Mouse (Mus musculus): Measurements from ENCODE around the gene P3h3. TPM values are rescaled to one million over a fixed set of nuclear protein-coding genes. Genes with fewer than 3 reads are reported as not detected.

The P3h3 gene
- total and polyA plus RNA-seq, 2 experiments = 2.1 to 3.0 TPM

- no peaks in the 10 kb centered on the region for H3K27me3 ChIP-seq (ENCODE audit: control insufficient read depth, insufficient read depth, low read length)
- H3K4me3 ChIP-seq (ENCODE audit: insufficient read depth, low read depth, low read length) = no peak overlapping the region
- no peak for DNase-seq (ENCODE audit: extremely low read depth, low read depth, low spot score)
- H3K4me1 ChIP-seq (ENCODE audit: control insufficient read depth, insufficient read depth, low read length) = no peaks in the 10 kb centered on the region
- no peaks in the 10 kb centered on the region for H3K36me3 ChIP-seq (ENCODE audit: control insufficient read depth, insufficient read depth, low read length)
- H3K9ac ChIP-seq (ENCODE audit: low read depth, low read length) = no peak overlapping the region
- no peaks in the 10 kb centered on the region for H3K79me2 ChIP-seq (ENCODE audit: control insufficient read depth, insufficient read depth, low read length)
- H3K27ac ChIP-seq (replicated peaks; ENCODE audit: insufficient read depth, low read depth, low read length) = no peak overlapping the region
- 80% methylated on average over 4 of the region's 4 CpGs for WGBS
- no peak for TF ChIP-seq CTCF (IDR thresholded peaks at IDR 0.05; ENCODE audit: low read depth, low read length)
- no peak for TF ChIP-seq POLR2A (IDR thresholded peaks at IDR 0.05; ENCODE audit: extremely low read depth, insufficient read depth, low read length)
Observed at GRCm38 (mm10) chr6:124795781-124796180, 61.8 kb downstream of the P3h3 start.

- Histone ChIP-seq H3K4me3 (ENCODE audit: insufficient read depth, low read depth, low read length) (no peak overlapping the region), H3K36me3 (ENCODE audit: control insufficient read depth, insufficient read depth, low read length) (no peaks in the 10 kb centered on the region), H3K79me2 (ENCODE audit: control insufficient read depth, insufficient read depth, low read length) (no peaks in the 10 kb centered on the region), H3K9ac (ENCODE audit: low read depth, low read length) (no peak overlapping the region), H3K4me1 (ENCODE audit: control insufficient read depth, insufficient read depth, low read length) (peaks cover 2% of the 10 kb centered on the region; the same call in 1 of the 2 replicates), H3K27ac (replicated peaks; ENCODE audit: insufficient read depth, low read depth, low read length) (no peak overlapping the region), H3K27me3 (ENCODE audit: control insufficient read depth, insufficient read depth, low read length) (no peaks in the 10 kb centered on the region)
- TF ChIP-seq POLR2A (IDR thresholded peaks at IDR 0.05; ENCODE audit: extremely low read depth, insufficient read depth, low read length) (no peak), CTCF (IDR thresholded peaks at IDR 0.05; ENCODE audit: low read depth, low read length) (no peak)
- 75% methylated on average over 3 of the region's 3 CpGs for WGBS
- no peak for DNase-seq (ENCODE audit: extremely low read depth, low read depth, low spot score)
Observed at GRCm38 (mm10) chr6:124791911-124792310, 65.6 kb downstream of the P3h3 start.

Other genes starting within 250 kb of the P3h3 start
- gene C1s2, start 221.7 kb downstream of the P3h3 start, total RNA-seq (2014; rRNA removed) = 0.09 TPM in 1 of 2 replicates, not detected in the other
- gene C1s2, start 221.7 kb downstream of the P3h3 start, polyA plus RNA-seq (2012; rRNA removed) = not detected in 2 replicates
- 72.4 and 99.9 TPM in 2 replicates for gene Lpcat3, start 194.7 kb downstream of the P3h3 start, total RNA-seq (2014; rRNA removed)
- gene Lpcat3, start 194.7 kb downstream of the P3h3 start, polyA plus RNA-seq (2012; rRNA removed) = 172 and 188 TPM in 2 replicates
- gene Emg1, start 145.6 kb downstream of the P3h3 start, total RNA-seq (2014; rRNA removed) = 97.4 and 99.6 TPM in 2 replicates
- 46.0 and 56.3 TPM in 2 replicates for gene Emg1, start 145.6 kb downstream of the P3h3 start, polyA plus RNA-seq (2012; rRNA removed)
- gene Phb2, start 145.4 kb downstream of the P3h3 start, total RNA-seq (2014; rRNA removed) = 140 and 151 TPM in 2 replicates
- gene Phb2, start 145.4 kb downstream of the P3h3 start, polyA plus RNA-seq (2012; rRNA removed) = 209 and 210 TPM in 2 replicates
- 16.7 and 19.7 TPM in 2 replicates for gene Ptpn6, start 119.0 kb downstream of the P3h3 start, total RNA-seq (2014; rRNA removed)
- 17.3 and 17.8 TPM in 2 replicates for gene Ptpn6, start 119.0 kb downstream of the P3h3 start, polyA plus RNA-seq (2012; rRNA removed)
- 125 and 140 TPM in 2 replicates for gene Grcc10, start 116.4 kb downstream of the P3h3 start, total RNA-seq (2014; rRNA removed)
- gene Grcc10, start 116.4 kb downstream of the P3h3 start, polyA plus RNA-seq (2012; rRNA removed) = 203 and 216 TPM in 2 replicates
- gene Gm45234, start 101.7 kb downstream of the P3h3 start, total RNA-seq (2014; rRNA removed) = not detected in 2 replicates
- gene Gm45234, start 101.7 kb downstream of the P3h3 start, polyA plus RNA-seq (2012; rRNA removed) = not detected in 2 replicates
- 1.4 and 1.5 TPM in 2 replicates for gene Atn1, start 101.2 kb downstream of the P3h3 start, total RNA-seq (2014; rRNA removed)
- 9.6 and 10.9 TPM in 2 replicates for gene Atn1, start 101.2 kb downstream of the P3h3 start, polyA plus RNA-seq (2012; rRNA removed)
- gene Eno2, start 88.1 kb downstream of the P3h3 start, total RNA-seq (2014; rRNA removed) = 0.09 and 0.67 TPM in 2 replicates
- gene Eno2, start 88.1 kb downstream of the P3h3 start, polyA plus RNA-seq (2012; rRNA removed) = 0.19 and 0.34 TPM in 2 replicates
- not detected in 2 replicates for gene Lrrc23, start 78.0 kb downstream of the P3h3 start, total RNA-seq (2014; rRNA removed)
- gene Lrrc23, start 78.0 kb downstream of the P3h3 start, polyA plus RNA-seq (2012; rRNA removed) = not detected in 2 replicates
- gene Spsb2, start 49.1 kb downstream of the P3h3 start, total RNA-seq (2014; rRNA removed) = 9.9 and 14.1 TPM in 2 replicates
- gene Spsb2, start 49.1 kb downstream of the P3h3 start, polyA plus RNA-seq (2012; rRNA removed) = 20.1 and 21.6 TPM in 2 replicates
- 422 and 433 TPM in 2 replicates for gene Tpi1, start 43.5 kb downstream of the P3h3 start, total RNA-seq (2014; rRNA removed)
- 491 and 524 TPM in 2 replicates for gene Tpi1, start 43.5 kb downstream of the P3h3 start, polyA plus RNA-seq (2012; rRNA removed)
- gene Usp5, start 28.3 kb downstream of the P3h3 start, total RNA-seq (2014; rRNA removed) = 50.5 and 55.9 TPM in 2 replicates
- gene Usp5, start 28.3 kb downstream of the P3h3 start, polyA plus RNA-seq (2012; rRNA removed) = 47.9 and 49.3 TPM in 2 replicates
- gene Cdca3, start 28.2 kb downstream of the P3h3 start, total RNA-seq (2014; rRNA removed) = 1.1 and 3.2 TPM in 2 replicates
- gene Cdca3, start 28.2 kb downstream of the P3h3 start, polyA plus RNA-seq (2012; rRNA removed) = 2.1 and 2.6 TPM in 2 replicates
- gene Gnb3, start 17.5 kb downstream of the P3h3 start, total RNA-seq (2014; rRNA removed) = not detected in 2 replicates
- gene Gnb3, start 17.5 kb downstream of the P3h3 start, polyA plus RNA-seq (2012; rRNA removed) = not detected in 2 replicates
- gene Gpr162, start 6.2 kb upstream of the P3h3 start, total RNA-seq (2014; rRNA removed) = 0.09 and 0.27 TPM in 2 replicates
- 0.42 and 0.44 TPM in 2 replicates for gene Gpr162, start 6.2 kb upstream of the P3h3 start, polyA plus RNA-seq (2012; rRNA removed)
- 0.27 and 0.83 TPM in 2 replicates for gene Cd4, start 30.5 kb upstream of the P3h3 start, total RNA-seq (2014; rRNA removed)
- 0.19 and 0.46 TPM in 2 replicates for gene Cd4, start 30.5 kb upstream of the P3h3 start, polyA plus RNA-seq (2012; rRNA removed)
- 0.09 and 0.13 TPM in 2 replicates for gene Lag3, start 54.0 kb upstream of the P3h3 start, total RNA-seq (2014; rRNA removed)
- 0.39 and 0.67 TPM in 2 replicates for gene Lag3, start 54.0 kb upstream of the P3h3 start, polyA plus RNA-seq (2012; rRNA removed)
- 80.7 and 101 TPM in 2 replicates for gene Ptms, start 62.4 kb upstream of the P3h3 start, total RNA-seq (2014; rRNA removed)
- gene Ptms, start 62.4 kb upstream of the P3h3 start, polyA plus RNA-seq (2012; rRNA removed) = 2,256 and 3,281 TPM in 2 replicates
- gene Mlf2, start 73.6 kb upstream of the P3h3 start, total RNA-seq (2014; rRNA removed) = 74.6 and 101 TPM in 2 replicates
- gene Mlf2, start 73.6 kb upstream of the P3h3 start, polyA plus RNA-seq (2012; rRNA removed) = 265 and 285 TPM in 2 replicates
- gene Cops7a, start 107.8 kb upstream of the P3h3 start, total RNA-seq (2014; rRNA removed) = 35.8 and 46.6 TPM in 2 replicates
- gene Cops7a, start 107.8 kb upstream of the P3h3 start, polyA plus RNA-seq (2012; rRNA removed) = 165 and 170 TPM in 2 replicates
- 0.13 TPM in 1 of 2 replicates, not detected in the other for gene Pianp, start 138.9 kb upstream of the P3h3 start, total RNA-seq (2014; rRNA removed)
- gene Pianp, start 138.9 kb upstream of the P3h3 start, polyA plus RNA-seq (2012; rRNA removed) = 0.77 and 1.4 TPM in 2 replicates
- 7.6 and 8.9 TPM in 2 replicates for gene Zfp384, start 151.4 kb upstream of the P3h3 start, total RNA-seq (2014; rRNA removed)
- gene Zfp384, start 151.4 kb upstream of the P3h3 start, polyA plus RNA-seq (2012; rRNA removed) = 23.1 and 34.7 TPM in 2 replicates
- gene Ing4, start 182.0 kb upstream of the P3h3 start, total RNA-seq (2014; rRNA removed) = 15.8 and 16.3 TPM in 2 replicates
- 23.2 and 27.0 TPM in 2 replicates for gene Ing4, start 182.0 kb upstream of the P3h3 start, polyA plus RNA-seq (2012; rRNA removed)
- gene Acrbp, start 191.9 kb upstream of the P3h3 start, total RNA-seq (2014; rRNA removed) = 3.2 and 4.1 TPM in 2 replicates
- 6.6 and 7.8 TPM in 2 replicates for gene Acrbp, start 191.9 kb upstream of the P3h3 start, polyA plus RNA-seq (2012; rRNA removed)
- 0.27 TPM in 1 of 2 replicates, not detected in the other for gene Lpar5, start 210.2 kb upstream of the P3h3 start, total RNA-seq (2014; rRNA removed)
- gene Lpar5, start 210.2 kb upstream of the P3h3 start, polyA plus RNA-seq (2012; rRNA removed) = 0.42 and 1.2 TPM in 2 replicates
- 30.0 and 30.5 TPM in 2 replicates for gene Chd4, start 238.2 kb upstream of the P3h3 start, total RNA-seq (2014; rRNA removed)
- gene Chd4, start 238.2 kb upstream of the P3h3 start, polyA plus RNA-seq (2012; rRNA removed) = 14.0 and 14.4 TPM in 2 replicates

All from liver, adult 2 months (tissue).